Comparison of ENCODE assay signal across 8 mouse cellular contexts in the genomic region with DNA sequence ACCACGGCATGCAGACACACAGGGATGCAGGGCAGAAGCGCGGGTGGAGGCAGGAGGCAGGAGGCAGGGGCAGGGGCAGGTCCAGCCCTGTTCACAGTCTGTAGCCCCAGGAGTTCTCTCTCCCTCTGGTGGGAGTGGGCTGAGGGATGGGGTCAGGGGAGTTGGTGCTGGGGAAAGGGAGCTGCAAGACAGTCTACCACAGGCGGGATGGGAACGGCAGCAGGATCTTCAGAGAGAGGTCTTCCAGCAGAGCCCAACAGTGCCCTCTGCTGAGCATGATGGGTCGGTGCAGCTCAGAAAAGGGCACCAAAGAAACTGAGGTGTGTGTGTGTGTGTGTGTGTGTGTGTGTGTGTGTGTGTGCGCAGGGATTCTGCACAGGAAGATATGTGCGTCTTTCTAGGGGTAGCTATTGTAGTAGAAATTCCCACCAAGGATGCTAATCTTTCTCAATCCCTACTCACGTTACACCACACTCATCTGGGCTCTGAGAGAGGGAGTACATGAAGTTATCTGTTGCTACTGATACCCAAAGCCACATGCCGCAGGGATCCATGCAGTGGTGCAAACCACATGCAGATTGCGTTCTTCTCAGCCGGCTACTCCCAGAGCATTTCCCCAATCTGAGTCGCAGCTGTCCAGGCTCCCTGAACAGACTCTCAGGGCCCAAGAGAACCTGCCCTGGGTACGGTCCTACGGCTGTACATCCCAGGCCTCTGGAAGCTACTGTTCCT.
DNase-seq lines count a peak whose midpoint lies in the region; ATAC-seq lines count a peak whose summit lies in the region.

No protein-coding gene starts in this region.

- peak; percentile 37; the same call in 1 of the 2 replicates for ATAC-seq in hindbrain, embryonic 14.5 days (ENCODE audit: low FRiP score)
- peak; percentile 65 for ATAC-seq in megakaryocyte progenitor cell, adult 5-6 weeks (replicated peaks; ENCODE audit: poor library complexity)

- H3K27ac ChIP-seq in hindbrain, embryonic 14.5 days, result no peak overlapping the region

- 63% methylated on average over 15 of the region's 15 CpGs for WGBS in hindbrain, embryonic 14.5 days

- peak; percentile 66 to 88 for DNase-seq in adrenal gland, adult (ENCODE audit: inconsistent age in 2 of 2, low spot score in 1 of 2)
- DNase-seq in adrenal gland, adult 8-10 months, result no peak
- DNase-seq in c-Kit-positive CD71-positive TER-119-positive erythroid progenitor cells, embryonic 14.5 days (ENCODE audit: low spot score), result peak; percentile 61
- peak; percentile 70 for DNase-seq in forelimb bud, embryonic 11.5 days (ENCODE audit: low read depth, low spot score)
- DNase-seq in hindbrain, embryonic 14.5 days (ENCODE audit: low spot score), result peak; percentile 76
- peak; percentile 65 to 73 for DNase-seq in layer of hippocampus, postnatal 36 days
- DNase-seq in right cerebral cortex, postnatal 25 days, result peak; percentile 62

- H3K4me2 ChIP-seq in hindbrain, embryonic 14.5 days (replicated peaks), result no peak overlapping the region

- H3K9me3 ChIP-seq in hindbrain, embryonic 14.5 days (ENCODE audit: control insufficient read depth, low read length), result no peaks in the 10 kb centered on the region

- no peaks in the 10 kb centered on the region for H3K27me3 ChIP-seq in hindbrain, embryonic 14.5 days (ENCODE audit: control insufficient read depth, insufficient read depth, low read length)

- peaks cover 8% of the 10 kb centered on the region; the same call in 1 of the 2 replicates for H3K4me1 ChIP-seq in hindbrain, embryonic 14.5 days (replicated peaks; ENCODE audit: control insufficient read depth, insufficient read depth, low read length)

- H3K4me3 ChIP-seq in hindbrain, embryonic 14.5 days (replicated peaks; ENCODE audit: low read length), result no peak overlapping the region

- H3K9ac ChIP-seq in hindbrain, embryonic 14.5 days, result no peak overlapping the region

- H3K36me3 ChIP-seq in hindbrain, embryonic 14.5 days (replicated peaks; ENCODE audit: control insufficient read depth, insufficient read depth), result no peaks in the 10 kb centered on the region
